Mouse (Mus musculus): ENCODE data around the gene Pidd1. TPM values are rescaled to one million over a fixed set of nuclear protein-coding genes. Genes with fewer than 3 reads are reported as not detected.

The Pidd1 gene
- total RNA-seq, 2 experiments from 2014 or later: 1.1 to 1.4 TPM

DNA sequence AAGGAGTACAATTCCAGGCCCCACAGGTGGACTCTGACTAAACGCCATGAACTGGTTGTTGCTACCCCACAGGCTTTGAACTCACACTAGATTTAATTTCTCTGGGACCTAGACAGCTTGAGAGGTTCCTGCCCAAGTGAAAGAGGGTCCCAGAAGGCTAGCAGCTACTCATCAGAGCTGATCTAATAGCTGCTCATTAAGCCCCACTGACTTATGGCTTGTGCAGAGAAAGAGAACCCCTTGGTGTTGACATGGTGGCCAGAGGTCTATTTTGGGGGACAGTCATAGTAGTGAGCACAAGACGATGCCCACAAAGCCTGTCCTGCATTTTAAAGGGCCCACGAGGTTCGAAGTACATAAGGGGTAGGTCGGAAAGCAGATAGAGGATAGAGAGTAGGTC lies 30.3 kb upstream of the Pidd1 start:
- DNase-seq (ENCODE audit: low spot score in 2 of 2): no peak

- DNase-seq (ENCODE audit: low spot score in 2 of 2): no peak
Observed at GRCm38 (mm10) chr7:141472763-141473162, 28.9 kb upstream of the Pidd1 start.

GRCm38 (mm10) chr7:141472226-141472625 lies 28.4 kb upstream of the Pidd1 start:
- DNase-seq (ENCODE audit: low spot score in 2 of 2): no peak

DNA sequence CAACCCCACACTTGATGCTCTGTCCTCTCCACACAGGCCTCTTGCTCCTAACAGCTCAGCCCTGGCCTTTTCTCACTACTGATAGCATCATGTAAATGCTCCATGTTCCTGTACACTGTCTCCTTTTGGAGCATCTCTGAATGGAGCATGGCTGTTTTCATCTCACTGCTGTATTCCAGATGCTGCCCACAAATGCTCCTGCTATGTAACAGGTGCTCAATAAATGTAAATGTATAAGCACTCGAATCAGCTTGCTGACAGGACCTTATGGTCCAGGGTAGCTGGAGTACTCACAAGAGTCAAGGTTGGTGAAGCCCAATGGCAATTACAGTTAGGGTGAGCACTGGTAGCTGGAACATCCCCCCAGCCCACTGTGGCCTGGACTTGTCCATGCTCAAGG lies 27.4 kb upstream of the Pidd1 start:
- DNase-seq (ENCODE audit: low spot score in 2 of 2): no peak

DNA sequence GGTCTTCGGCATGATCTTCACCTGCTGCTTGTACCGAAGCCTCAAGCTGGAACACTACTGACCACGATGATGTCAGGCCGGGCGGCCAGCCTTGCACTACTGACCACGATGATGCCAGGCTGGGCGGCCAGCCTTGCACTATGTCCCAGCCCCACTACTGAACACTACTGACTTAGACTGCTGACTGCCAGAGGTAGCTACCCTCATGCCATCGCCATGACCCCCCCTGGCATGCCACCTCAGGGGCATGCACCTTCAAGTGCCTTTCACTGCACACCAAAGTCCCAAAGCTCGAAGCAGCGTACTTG lies 26.8 kb upstream of the Pidd1 start:
- no peak for DNase-seq (ENCODE audit: low spot score in 2 of 2)

GRCm38 (mm10) chr7:141469901-141470636 lies 26.2 kb upstream of the Pidd1 start:
- DNase-seq (ENCODE audit: low spot score in 2 of 2): no peak

DNA sequence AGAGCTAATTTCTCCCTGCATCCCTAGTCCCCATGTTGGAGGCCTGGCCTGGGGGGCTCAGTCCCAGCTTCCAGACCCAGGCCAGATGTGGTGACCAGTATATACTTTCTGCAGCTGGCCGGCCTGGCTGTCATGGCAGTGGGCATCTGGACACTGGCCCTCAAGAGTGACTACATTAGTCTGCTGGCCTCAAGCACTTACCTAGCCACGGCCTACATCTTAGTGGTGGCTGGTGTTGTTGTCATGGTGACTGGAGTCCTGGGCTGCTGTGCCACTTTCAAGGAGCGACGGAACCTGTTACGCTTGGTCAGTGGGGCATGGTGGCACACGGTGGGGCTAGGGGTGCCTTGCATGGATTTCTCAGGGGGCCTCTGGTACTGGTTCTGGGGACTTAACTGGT lies 25.5 kb upstream of the Pidd1 start:
- DNase-seq (ENCODE audit: low spot score in 2 of 2): no peak

GRCm38 (mm10) chr7:141468522-141469211 lies 24.8 kb upstream of the Pidd1 start:
- peak in 1 of 2 experiments; percentile 50 for DNase-seq (ENCODE audit: low spot score in 2 of 2)

- no peak for DNase-seq (ENCODE audit: low spot score in 2 of 2)
Observed at GRCm38 (mm10) chr7:141468164-141468521, 24.3 kb upstream of the Pidd1 start.

DNA sequence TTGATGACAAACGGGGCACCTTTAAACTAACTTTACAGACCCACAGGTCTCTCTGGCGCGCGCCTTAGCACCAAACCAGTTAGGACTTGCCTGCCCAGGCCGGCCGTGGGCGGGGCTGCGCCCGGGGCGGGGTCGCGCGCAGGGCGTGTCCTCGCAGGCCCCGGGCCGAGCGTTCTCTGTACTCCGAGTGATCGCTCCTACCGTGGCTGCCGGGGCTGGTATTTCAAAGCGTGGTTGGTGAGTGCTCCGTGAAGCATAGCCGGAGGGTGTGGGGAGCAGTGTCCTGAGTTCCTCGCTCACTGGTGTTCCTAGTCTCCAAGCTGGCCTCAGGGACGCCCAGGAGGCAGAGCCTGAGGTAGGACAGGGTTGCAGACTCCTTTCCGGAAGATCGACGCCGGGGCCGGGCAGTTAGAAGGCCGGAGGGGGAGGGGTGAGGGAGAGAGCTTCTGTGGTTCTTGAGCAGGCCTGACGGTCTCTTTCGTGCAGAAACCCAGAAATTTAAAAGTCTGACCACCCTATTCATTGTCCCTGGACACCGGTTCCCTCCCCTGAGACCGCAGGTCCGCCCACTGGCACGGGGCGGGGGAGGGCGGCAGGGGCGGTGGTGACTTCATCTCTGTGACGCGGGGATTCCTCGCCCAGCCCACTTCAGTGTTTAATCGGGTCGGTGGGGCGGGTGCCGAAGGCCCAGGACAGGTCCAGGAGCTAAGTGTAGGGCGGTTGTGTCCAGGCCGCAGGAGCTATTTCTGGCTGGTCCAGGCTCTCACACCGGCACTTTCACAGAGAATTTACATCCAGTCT lies 23.6 kb upstream of the Pidd1 start, which contains the start of gene Cd151:
Gene Cd151, plus strand, starts transcription at position 163 of the 801 bp plus-strand sequence.
- peak; percentile 59 to 64 for DNase-seq (ENCODE audit: low spot score in 2 of 2)

GRCm38 (mm10) chr7:141466607-141467148 lies 22.9 kb upstream of the Pidd1 start:
- no peak for DNase-seq (ENCODE audit: low spot score in 2 of 2)

GRCm38 (mm10) chr7:141466045-141466394 lies 22.2 kb upstream of the Pidd1 start:
- DNase-seq (ENCODE audit: low spot score in 2 of 2): no peak

DNA sequence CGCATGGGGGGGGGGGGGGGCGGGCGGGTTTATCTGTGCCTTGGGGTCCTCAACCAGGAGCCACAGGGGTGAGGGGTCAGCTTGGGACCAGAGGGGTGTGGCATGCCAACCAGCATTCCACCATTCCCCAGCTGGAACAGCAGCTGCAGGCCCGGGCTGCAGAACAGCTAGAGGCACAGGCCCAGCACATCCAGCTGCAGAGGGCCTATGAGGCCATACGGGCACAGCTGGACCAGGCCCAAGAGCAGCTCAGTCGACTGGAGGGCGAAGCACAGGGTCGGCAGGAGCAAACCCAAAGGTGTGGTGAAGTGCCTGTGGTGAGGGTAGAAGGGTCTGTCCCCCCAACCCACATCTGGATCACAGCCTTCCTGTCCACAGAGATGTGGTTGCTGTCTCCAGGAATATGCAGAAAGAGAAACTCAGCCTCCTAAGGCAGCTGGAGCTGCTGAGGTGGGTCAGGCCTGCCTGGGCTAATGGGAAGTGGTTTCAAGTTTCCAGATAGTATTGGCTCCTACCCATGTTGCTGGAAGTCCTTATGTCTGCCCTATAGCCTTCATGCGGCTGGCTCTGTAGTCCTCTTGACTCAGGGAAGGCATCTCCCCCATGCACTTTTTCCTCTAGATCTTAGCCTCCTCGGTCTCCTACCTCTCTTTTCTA lies 21.7 kb upstream of the Pidd1 start:
- no peak for DNase-seq (ENCODE audit: low spot score in 2 of 2)

DNA sequence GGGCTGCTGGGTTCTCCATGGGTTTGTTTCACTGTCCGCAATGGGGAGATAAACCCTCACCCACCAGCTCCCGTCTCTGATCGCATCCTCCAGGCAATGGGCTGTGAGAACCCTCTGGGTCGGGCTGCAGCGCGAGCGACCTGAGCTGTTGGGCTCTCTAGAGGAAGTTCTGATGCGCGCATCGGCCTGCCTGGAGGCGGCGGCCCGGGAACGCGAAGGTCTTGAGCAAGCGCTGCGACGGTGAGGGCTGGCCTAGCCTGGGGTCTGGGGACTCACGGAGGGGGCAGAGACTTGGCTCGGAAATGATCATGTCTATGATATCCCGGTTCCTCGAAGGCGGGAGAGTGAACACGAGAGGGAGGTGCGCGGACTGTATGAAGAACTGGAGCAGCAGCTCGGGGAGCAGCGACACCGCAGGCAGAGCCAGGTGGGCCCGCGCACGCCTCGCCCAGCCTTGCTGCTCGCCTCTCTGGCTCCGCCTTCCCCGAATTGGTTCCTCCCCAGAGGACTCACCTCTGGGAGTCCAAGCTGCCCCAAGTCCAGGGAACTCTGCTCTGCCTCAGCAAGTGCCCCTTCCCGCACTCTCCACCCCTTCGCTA lies 20.9 kb upstream of the Pidd1 start:
- no peak for DNase-seq (ENCODE audit: low spot score in 2 of 2)

GRCm38 (mm10) chr7:141463824-141464602 lies 20.2 kb upstream of the Pidd1 start:
- no peak for DNase-seq (ENCODE audit: low spot score in 2 of 2)

DNA sequence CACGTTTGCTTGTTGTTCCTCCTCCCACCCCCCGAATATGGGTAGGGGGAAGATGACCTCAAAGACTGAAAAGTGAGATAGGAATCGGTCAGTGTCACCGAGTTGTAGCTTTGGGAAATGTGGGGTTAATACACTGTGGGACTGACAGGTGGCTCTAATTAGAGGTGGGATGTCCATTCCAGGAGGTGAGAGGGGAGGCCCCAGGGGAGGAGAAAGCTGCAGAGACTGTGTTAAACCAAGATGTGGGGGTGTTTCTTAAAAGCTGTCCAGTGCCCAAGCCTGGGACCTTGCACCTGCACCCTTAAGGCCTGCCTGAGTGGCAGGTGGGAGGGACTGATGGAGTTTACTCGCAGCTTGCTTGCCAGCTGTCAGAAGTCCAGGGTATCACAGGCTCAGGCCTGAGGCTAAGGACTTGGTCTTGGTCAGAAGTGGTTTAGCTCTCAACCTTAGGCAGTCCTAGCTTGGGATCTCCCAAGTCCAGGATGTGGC lies 18.6 kb upstream of the Pidd1 start:
- no peak for DNase-seq (ENCODE audit: low spot score in 2 of 2)

- DNase-seq (ENCODE audit: low spot score in 2 of 2): no peak
Observed at GRCm38 (mm10) chr7:141461521-141462332, 17.9 kb upstream of the Pidd1 start.

- no peak for DNase-seq (ENCODE audit: low spot score in 2 of 2)
Observed at GRCm38 (mm10) chr7:141460391-141461113, 16.7 kb upstream of the Pidd1 start, which contains the start of gene Cracr2b. Gene Cracr2b, plus strand, starts transcription at chr7:141461094.

All from left cerebral cortex, adult 18-20 months (tissue).